Mouse (Mus musculus) E14TG2a.4 (cell line): Measurements from ENCODE around the gene Trp73.

ENCODE experiments used
- CTCF ChIP-seq: conservative IDR thresholded peaks from 2 replicates; pipeline ENCODE4 v1.5.1; 2014; ENCODE audit warnings: low read length
- NANOG ChIP-seq: IDR thresholded peaks from 2 replicates; pipeline ENCODE4 v1.6.1; 2014; ENCODE audit warnings: borderline replicate concordance, low read length, mixed read lengths

GRCm38 (mm10) chr4:154023754-154024601 lies 116.0 kb downstream of the Trp73 start:
- TF ChIP-seq CTCF: no peak
- TF ChIP-seq NANOG: no peak
